Mouse (Mus musculus) stomach, embryonic 15.5 days (tissue): Measurements from ENCODE around the gene Tbl2. TPM values are rescaled to one million over a fixed set of nuclear protein-coding genes. Genes with fewer than 3 reads are reported as not detected.
A peak's percentile ranks its signal among the peaks of the same experiment; 100 is the strongest.

Experiments
- ATAC-seq: fragments of 200-750 bp; cut with Nextera tagmentation; 2 replicates; pipeline ENCODE4 v1.8.0; 2017; ENCODE audit warnings: low read depth, moderate number of reproducible peaks, moderate TSS enrichment; ENCODE audit not compliant: insufficient read depth, low FRiP score
- H3K27ac ChIP-seq: fragments of 300-500 bp; sonication (generic); 2 replicates; pipeline ENCODE4 v1.5.1; 2015; ENCODE audit warnings: mild to moderate bottlenecking, inconsistent platforms
- H3K27me3 ChIP-seq: fragments of 300-500 bp; sonication (generic); replicated peaks from 2 replicates; pipeline ENCODE4 v1.6.1; 2015; ENCODE audit warnings: inconsistent platforms
- H3K36me3 ChIP-seq: fragments of 300-500 bp; sonication (generic); 2 replicates; pipeline ENCODE4 v1.6.1; 2015; ENCODE audit warnings: inconsistent platforms
- H3K4me1 ChIP-seq: fragments of 300-500 bp; sonication (generic); 2 replicates; pipeline ENCODE4 v1.6.1; 2015; ENCODE audit warnings: inconsistent platforms
- H3K4me2 ChIP-seq: fragments of 300-500 bp; sonication (generic); 2 replicates; pipeline ENCODE4 v1.6.1; 2015; ENCODE audit warnings: mild to moderate bottlenecking, inconsistent platforms
- H3K4me3 ChIP-seq: fragments of 300-500 bp; sonication (generic); replicated peaks from 2 replicates; pipeline ENCODE4 v1.5.1; 2015; ENCODE audit warnings: inconsistent platforms
- H3K9ac ChIP-seq: fragments of 300-500 bp; sonication (generic); 2 replicates; pipeline ENCODE4 v1.6.1; 2015; ENCODE audit warnings: inconsistent platforms
- H3K9me3 ChIP-seq: fragments of 300-500 bp; sonication (generic); 2 replicates; pipeline ENCODE4 v1.6.1; 2016; ENCODE audit warnings: inconsistent platforms
- WGBS: fragments of 180-500 bp; shearing (Covaris S2); methylation state at CpG from one replicate; pipeline ENCODE4 v1.1.7; 2015; 5-methylcytosine and 5-hydroxymethylcytosine counted together
- polyA plus RNA-seq: library from polyadenylated mRNA; unstranded; fragments of >200 nt; fragmentation: Nextera tagmentation; extraction: Ambion mirVana; gene quantifications from 2 replicates; pipeline ENCODE4 v1.2.1, GENCODE M21; 2015

Gene Tbl2
- polyA plus RNA-seq, 1 experiment from 2014 or later, result 20.9 TPM

DNA sequence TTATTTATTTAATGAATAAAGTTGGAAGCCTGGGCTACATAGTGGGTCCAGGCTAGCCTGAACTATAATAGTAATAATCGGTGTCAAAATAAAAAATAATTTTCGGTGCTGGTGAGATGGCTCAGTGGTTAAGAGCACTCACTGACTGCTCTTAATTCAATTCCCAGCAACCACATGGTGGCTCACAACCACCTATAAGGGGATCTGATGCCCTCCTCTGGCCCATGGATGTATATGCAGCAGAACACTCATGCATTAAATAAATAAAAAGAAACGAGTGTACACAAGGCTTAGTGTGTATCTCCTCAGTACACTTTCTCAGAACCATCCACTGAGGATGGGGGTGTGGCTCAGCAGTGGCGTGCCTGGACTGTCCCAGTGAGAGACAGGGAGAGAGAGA, 28.7 kb upstream of the Tbl2 start:
- no peak overlapping the region for H3K27ac ChIP-seq
- no peaks in the 10 kb centered on the region for H3K9me3 ChIP-seq
- H3K4me2 ChIP-seq, result no peak overlapping the region
- no peak for ATAC-seq
- 0 out of 2 replicates have a peak, but pooled peaks cover 6% of the 10 kb centered on the region for H3K27me3 ChIP-seq
- WGBS, result 57% methylated on average over 4 of the region's 4 CpGs
- peaks cover 5% of the 10 kb centered on the region for H3K4me1 ChIP-seq
- H3K36me3 ChIP-seq, result no peaks in the 10 kb centered on the region
- no peak overlapping the region for H3K9ac ChIP-seq
- H3K4me3 ChIP-seq, result no peak overlapping the region

DNA sequence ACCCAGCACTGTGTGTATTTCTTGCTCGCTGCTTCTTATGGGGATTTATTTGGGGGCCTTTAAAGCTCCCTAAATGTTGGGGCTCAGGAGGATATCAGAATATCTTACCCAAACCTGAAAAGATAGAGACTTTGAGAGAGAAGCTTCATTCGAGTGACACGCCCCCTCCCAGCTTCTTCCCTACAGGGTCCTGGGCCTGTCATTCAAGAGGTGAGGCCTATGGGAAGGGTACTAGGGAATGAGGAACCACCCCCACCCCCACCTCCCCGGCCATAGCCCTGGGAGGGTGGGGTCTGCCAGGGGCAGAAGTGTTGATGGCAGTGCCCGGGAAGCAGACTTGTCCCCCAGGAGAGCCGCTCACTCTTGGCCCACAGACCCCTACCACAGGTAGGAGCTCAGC, 23.3 kb upstream of the Tbl2 start:
- 63% methylated on average over 6 of the region's 6 CpGs for WGBS
- Histone ChIP-seq H3K4me3 (no peak overlapping the region), H3K27me3 (0 out of 2 replicates have a peak, but pooled peaks cover 6% of the 10 kb centered on the region), H3K9ac (no peak overlapping the region), H3K36me3 (no peaks in the 10 kb centered on the region), H3K27ac (no peak overlapping the region), H3K4me2 (no peak overlapping the region), H3K9me3 (no peaks in the 10 kb centered on the region), H3K4me1 (no peaks in the 10 kb centered on the region)
- ATAC-seq, result no peak

DNA sequence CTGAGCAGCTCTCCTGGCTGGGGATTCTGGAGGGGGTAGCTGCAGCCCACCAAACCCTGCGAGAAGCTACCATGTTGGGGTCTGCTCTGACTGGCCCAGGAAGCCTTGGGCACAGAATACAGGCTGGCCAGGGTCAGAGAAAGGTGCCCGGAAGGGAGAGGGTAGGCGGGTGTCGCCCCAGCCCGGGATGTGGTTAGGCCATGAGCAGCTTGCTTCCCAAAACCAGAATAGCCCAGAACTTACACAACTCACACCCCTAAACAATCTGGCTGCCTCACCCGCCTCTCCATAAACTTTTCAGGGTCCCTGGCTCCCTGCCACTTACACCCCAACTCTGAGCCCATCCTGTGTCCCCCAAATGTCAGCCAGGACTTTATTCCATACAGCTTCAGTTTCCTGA, 21.8 kb upstream of the Tbl2 start:
- ATAC-seq, result no peak; the same call in 1 of the 2 replicates
- Histone ChIP-seq H3K4me1 (no peaks in the 10 kb centered on the region), H3K27me3 (peaks cover 8% of the 10 kb centered on the region), H3K27ac (no peak overlapping the region), H3K4me3 (no peak overlapping the region), H3K9me3 (no peaks in the 10 kb centered on the region), H3K36me3 (no peaks in the 10 kb centered on the region), H3K9ac (no peak overlapping the region), H3K4me2 (no peak overlapping the region)
- 76% methylated on average over 6 of the region's 6 CpGs for WGBS

DNA sequence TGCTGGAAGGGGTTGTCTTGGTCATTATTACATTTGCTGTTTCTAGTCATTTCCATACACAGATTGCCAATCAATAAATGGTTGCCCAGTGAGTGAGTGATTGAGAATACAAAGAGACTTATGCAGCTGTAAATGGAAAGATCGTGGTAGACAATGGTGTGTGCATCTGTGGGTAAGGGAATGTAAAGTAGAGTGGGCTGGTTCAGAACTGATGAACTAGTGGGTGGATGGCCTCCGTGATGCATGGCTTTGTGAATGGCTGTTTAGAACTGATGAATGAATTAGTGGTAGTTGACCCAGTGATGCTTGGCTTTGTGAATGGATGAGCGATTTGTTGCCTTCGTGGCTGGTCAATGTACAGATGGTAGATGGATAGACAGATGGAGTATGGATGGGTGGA, 19.7 kb upstream of the Tbl2 start:
- no peak overlapping the region for H3K27ac ChIP-seq
- 85% methylated on average over 4 of the region's 4 CpGs for WGBS

DNA sequence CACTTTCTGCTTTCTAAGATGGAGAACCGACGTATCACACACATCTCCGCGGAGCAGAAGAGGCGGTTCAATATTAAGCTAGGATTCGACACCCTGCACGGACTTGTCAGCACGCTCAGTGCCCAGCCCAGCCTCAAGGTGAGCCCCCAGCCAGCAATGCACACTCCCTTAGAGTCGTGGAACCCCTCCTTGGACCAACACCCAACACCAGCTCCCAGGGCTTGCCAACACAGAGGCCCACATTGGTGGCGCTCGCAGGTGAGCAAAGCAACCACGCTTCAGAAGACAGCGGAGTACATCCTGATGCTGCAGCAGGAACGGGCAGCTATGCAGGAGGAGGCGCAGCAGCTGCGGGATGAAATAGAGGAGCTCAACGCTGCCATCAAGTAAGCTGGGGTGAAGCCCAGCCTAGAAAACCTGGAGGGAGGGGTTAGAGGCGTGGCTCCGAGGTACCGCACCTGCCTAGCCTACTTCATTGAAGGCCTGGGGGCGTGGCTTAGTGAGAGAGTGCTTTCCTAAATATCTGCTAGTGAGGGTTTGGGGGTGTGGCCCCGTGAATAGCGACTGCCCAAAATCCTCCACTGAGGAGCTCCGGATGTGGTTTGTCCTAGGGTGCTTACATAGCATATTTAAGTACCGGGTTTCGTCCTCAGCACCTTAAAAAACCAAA, 15.6 kb upstream of the Tbl2 start:
- H3K4me2 ChIP-seq, result peak overlapping the region; percentile 51
- H3K36me3 ChIP-seq, result no peaks in the 10 kb centered on the region
- peak overlapping the region; percentile 12 for H3K4me3 ChIP-seq
- 0 out of 2 replicates have a peak, but pooled peaks cover 3% of the 10 kb centered on the region for H3K4me1 ChIP-seq
- no peak overlapping the region for H3K9ac ChIP-seq
- 5% methylated on average over 26 of the region's 26 CpGs for WGBS
- peak; percentile 71; the same call in 1 of the 2 replicates for ATAC-seq
- H3K27ac ChIP-seq, result no peak overlapping the region
- H3K27me3 ChIP-seq, result peaks cover 27% of the 10 kb centered on the region
- no peaks in the 10 kb centered on the region for H3K9me3 ChIP-seq

More for the DNA sequence above, 19.7 kb upstream of the Tbl2 start:
- ATAC-seq, result no peak
- H3K9ac ChIP-seq, result no peak overlapping the region
- no peaks in the 10 kb centered on the region for H3K9me3 ChIP-seq
- H3K36me3 ChIP-seq, result no peaks in the 10 kb centered on the region
- H3K4me3 ChIP-seq, result no peak overlapping the region
- H3K4me2 ChIP-seq, result no peak overlapping the region
- H3K27me3 ChIP-seq, result peaks cover 27% of the 10 kb centered on the region
- H3K4me1 ChIP-seq, result 0 out of 2 replicates have a peak, but pooled peaks cover 3% of the 10 kb centered on the region

DNA sequence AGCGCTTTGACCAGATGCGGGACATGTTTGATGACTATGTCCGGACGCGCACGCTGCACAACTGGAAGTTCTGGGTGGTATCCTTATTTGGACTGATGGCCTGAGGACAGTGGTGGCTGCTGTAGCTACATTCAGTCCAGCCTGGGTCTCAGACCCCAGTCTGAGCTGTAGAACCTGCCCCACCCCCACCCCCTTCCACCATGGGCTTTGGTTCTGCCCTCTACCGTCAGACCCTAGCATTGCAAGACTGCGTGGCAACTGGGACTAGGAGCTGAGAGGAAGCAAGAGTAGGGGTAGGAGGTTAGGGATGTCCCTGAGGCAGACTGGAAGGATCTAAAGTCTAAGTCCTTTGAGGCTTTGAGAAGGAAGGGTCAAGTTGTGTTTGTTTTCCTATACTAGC, 14.9 kb upstream of the Tbl2 start:
- H3K9ac ChIP-seq, result no peak overlapping the region
- 0 out of 2 replicates have a peak, but pooled peaks cover 3% of the 10 kb centered on the region for H3K4me1 ChIP-seq
- no peaks in the 10 kb centered on the region for H3K36me3 ChIP-seq
- H3K4me3 ChIP-seq, result peak overlapping the region; percentile 12
- peak overlapping the region; percentile 51 for H3K4me2 ChIP-seq
- whole genome bisulfite sequencing, result 6% methylated on average over 8 of the region's 8 CpGs
- peaks cover 27% of the 10 kb centered on the region for H3K27me3 ChIP-seq
- H3K9me3 ChIP-seq, result no peaks in the 10 kb centered on the region
- no peak for ATAC-seq
- H3K27ac ChIP-seq, result no peak overlapping the region

DNA sequence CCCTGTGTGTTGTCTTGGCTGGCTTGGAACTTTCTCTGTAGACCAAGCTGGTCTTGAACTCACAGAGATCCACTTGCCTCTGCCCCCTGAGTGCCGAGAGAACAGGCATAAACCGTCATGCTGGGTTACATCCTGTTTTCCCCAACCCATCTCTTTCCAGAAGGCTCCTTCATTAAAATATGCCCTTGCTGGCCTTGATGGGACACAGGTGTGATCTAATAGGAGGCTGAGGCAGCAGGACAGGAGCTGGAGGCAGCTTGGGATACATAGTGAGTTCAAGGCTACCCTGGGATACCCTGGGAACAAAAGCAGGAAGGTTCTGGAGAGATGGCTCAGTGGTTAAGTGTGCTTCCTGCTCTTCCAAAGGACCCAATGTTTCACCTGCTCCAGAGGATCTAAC, 9.6 kb upstream of the Tbl2 start:
- no peak for ATAC-seq
- Histone ChIP-seq H3K4me2 (no peak overlapping the region), H3K27me3 (no peaks in the 10 kb centered on the region; the same call in 1 of the 2 replicates), H3K36me3 (no peaks in the 10 kb centered on the region), H3K9me3 (no peaks in the 10 kb centered on the region), H3K4me3 (no peak overlapping the region), H3K4me1 (no peaks in the 10 kb centered on the region), H3K27ac (no peak overlapping the region), H3K9ac (no peak overlapping the region)
- WGBS, result 77% methylated on average over 2 of the region's 2 CpGs

DNA sequence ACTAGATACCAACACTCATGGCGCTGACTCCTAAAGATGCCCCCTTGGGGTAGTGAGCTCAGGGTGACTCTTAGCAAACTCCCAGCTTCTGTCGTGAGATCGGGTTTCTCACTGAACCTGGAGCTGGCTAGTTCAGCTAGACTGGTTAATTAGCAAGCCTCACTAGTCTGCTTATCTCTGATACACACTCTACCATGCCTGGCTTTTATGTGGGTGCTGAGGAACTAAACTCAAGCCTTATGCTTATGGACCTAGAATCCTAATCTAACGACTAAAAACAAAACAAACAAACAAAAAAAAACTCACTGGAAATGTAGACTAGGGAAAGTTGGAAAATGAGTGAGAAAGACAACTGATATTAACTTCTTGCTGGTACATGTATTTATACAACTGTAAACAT, 5.0 kb upstream of the Tbl2 start:
- Histone ChIP-seq H3K9me3 (no peaks in the 10 kb centered on the region), H3K4me1 (no peaks in the 10 kb centered on the region), H3K9ac (no peak overlapping the region), H3K4me3 (no peak overlapping the region), H3K36me3 (no peaks in the 10 kb centered on the region), H3K27me3 (no peaks in the 10 kb centered on the region; the same call in 1 of the 2 replicates), H3K27ac (no peak overlapping the region), H3K4me2 (no peak overlapping the region)
- WGBS, result 48% methylated on average over 4 of the region's 4 CpGs
- ATAC-seq, result no peak

DNA sequence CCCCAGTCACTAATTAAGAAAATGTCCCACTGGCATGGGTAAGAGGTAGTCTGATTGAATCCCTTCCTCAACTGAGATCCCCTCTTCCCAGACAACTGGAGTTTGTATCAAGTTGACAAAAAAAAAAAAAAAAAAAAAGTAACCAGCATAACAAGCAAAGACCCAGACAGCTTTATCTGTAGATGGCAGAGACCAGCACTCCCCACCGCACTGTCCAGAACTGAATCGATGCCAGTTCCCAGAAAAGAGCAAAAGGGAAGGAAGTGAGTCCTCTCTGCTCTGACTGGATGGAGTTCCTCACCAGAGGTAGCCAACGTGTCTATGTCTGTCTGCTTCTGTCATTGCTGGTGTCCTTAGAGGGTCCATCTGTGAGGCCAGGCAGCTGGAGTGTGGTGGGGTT, 3.9 kb upstream of the Tbl2 start:
- H3K9me3 ChIP-seq, result no peaks in the 10 kb centered on the region
- no peaks in the 10 kb centered on the region for H3K36me3 ChIP-seq
- H3K4me1 ChIP-seq, result peaks cover 3% of the 10 kb centered on the region; the same call in 1 of the 2 replicates
- 61% methylated on average over 3 of the region's 3 CpGs for WGBS
- no peak overlapping the region for H3K9ac ChIP-seq
- no peak overlapping the region for H3K4me3 ChIP-seq
- H3K4me2 ChIP-seq, result no peak overlapping the region
- no peak for ATAC-seq
- H3K27me3 ChIP-seq, result no peaks in the 10 kb centered on the region; the same call in 1 of the 2 replicates
- H3K27ac ChIP-seq, result no peak overlapping the region

DNA sequence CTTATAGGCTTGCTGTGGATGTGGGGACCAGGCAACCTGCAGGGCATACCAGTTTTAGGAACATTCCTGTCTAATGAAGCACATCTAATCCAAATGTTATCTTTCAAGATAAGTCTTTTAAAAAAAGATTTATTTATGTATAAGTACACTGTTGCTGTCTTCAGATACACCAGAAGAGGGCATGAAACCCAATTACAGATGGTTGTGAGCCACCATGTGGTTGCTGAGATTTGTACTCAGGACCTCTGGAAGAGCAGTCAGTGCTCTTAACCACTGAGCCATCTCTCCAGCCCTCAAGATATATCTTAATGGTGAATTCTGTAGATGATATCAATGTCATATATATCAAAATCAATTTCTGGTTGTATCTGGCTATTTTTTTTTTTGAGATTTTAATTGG, 3.5 kb upstream of the Tbl2 start:
- H3K27me3 ChIP-seq, result no peaks in the 10 kb centered on the region; the same call in 1 of the 2 replicates
- ATAC-seq, result no peak
- H3K4me3 ChIP-seq, result no peak overlapping the region
- H3K36me3 ChIP-seq, result no peaks in the 10 kb centered on the region
- no peak overlapping the region for H3K4me2 ChIP-seq
- H3K9ac ChIP-seq, result no peak overlapping the region
- H3K27ac ChIP-seq, result no peak overlapping the region
- peaks cover 5% of the 10 kb centered on the region; the same call in 1 of the 2 replicates for H3K4me1 ChIP-seq
- no peaks in the 10 kb centered on the region for H3K9me3 ChIP-seq

DNA sequence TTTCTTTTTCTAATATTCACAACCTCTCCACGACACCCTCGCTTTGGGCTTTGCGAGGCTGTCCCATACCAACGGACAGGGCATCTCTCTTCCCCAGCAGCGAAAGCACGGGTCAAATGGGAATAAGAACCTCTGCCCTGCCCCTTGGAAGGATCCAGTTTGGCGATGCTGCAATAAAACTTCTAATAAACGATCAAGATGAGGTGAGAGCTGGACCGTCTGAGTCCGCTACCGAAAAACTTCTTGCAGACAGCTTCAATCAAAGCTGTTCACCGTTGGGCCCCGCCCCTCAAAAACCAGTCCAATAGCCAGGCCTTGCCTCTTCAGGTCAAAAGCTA, 773 bp upstream of the Tbl2 start:
- Histone ChIP-seq H3K4me3 (peak overlapping the region; percentile 85), H3K4me2 (peak overlapping the region; percentile 86), H3K4me1 (peaks cover 6% of the 10 kb centered on the region; the same call in 1 of the 2 replicates), H3K9ac (peak overlapping the region; percentile 16; the same call in 1 of the 2 replicates), H3K27ac (peak overlapping the region; percentile 97), H3K27me3 (no peaks in the 10 kb centered on the region), H3K9me3 (no peaks in the 10 kb centered on the region), H3K36me3 (peaks cover 9% of the 10 kb centered on the region; the same call in 1 of the 2 replicates)
- ATAC-seq, result no peak
- WGBS, result under 1% methylated on average over 13 of the region's 13 CpGs

DNA sequence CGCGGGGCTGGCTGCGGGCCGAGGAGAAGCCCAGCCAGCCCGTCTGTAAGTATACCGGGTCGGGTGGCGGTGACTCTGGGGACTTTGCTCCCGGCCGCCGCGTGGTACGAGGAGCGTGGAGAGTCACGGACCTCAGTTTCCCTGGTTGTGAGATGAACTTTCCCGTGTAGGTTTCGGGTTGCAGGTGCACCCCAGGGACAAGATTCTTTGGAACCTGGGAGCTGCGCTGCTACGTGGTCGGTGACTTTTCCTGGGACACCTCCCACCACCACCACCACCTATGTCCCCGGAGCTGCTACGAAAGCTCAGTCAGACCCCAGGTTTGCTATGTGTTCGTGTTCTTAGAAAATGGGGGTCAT, 342 bp downstream of the Tbl2 start:
- Histone ChIP-seq H3K9me3 (no peaks in the 10 kb centered on the region), H3K36me3 (peaks cover 15% of the 10 kb centered on the region), H3K9ac (peak overlapping the region; percentile 90), H3K4me2 (peak overlapping the region; percentile 86), H3K4me1 (peaks cover 6% of the 10 kb centered on the region; the same call in 1 of the 2 replicates), H3K27ac (peak overlapping the region; percentile 97), H3K4me3 (peak overlapping the region; percentile 85), H3K27me3 (no peaks in the 10 kb centered on the region)
- under 1% methylated on average over 23 of the region's 23 CpGs for WGBS
- ATAC-seq, result no peak
